Comparison of ENCODE assay signal across 12 mouse cellular contexts in the genomic region with DNA sequence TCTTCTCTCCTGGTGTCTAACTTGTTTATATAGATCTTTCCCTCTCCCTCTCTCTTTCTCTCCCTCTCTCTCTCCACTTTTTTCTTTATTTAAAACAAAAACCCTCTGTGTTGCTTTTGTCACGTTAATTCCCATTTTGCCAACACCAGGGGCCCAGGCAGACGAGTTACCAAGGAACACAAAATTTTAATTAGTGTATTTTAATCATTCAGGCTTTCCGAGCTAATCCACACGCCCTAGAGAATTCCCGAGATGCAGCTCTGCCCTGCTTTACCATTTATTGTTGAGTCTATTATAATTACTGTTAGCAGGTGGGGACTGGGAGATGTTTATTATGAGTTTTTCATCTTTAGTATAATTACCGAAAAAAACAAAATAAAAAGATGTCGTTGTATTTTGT. TPM values are rescaled to one million over a fixed set of nuclear protein-coding genes. Genes with fewer than 3 reads are reported as not detected.
A peak's percentile ranks its signal among the peaks of the same experiment; 100 is the strongest.
DNase-seq lines count a peak whose midpoint lies in the region; ATAC-seq and TF ChIP-seq lines count a peak whose summit lies in the region.
"Had no signal": no experiment of that assay in that cellular context is flagged by ENCODE, and none has a peak within 500 bp of the region (broad histone marks: within the 10 kb centered on the region; RNA-seq: fewer than 3 reads in every experiment).

No protein-coding gene starts in this region.

- H3K9ac ChIP-seq in kidney, embryonic 14.5 days (ENCODE audit: low read depth, low read length) = peak overlapping the region; percentile 37; the same call in 1 of the 2 replicates
- H3K9ac ChIP-seq in hindbrain, embryonic 11.5 days (ENCODE audit: low read depth, low read length) = peak overlapping the region; percentile 32; the same call in 1 of the 2 replicates
- peak overlapping the region; percentile 43 for H3K9ac ChIP-seq in midbrain, embryonic 11.5 days (ENCODE audit: low read length)

- no peak for DNase-seq in kidney, adult 2 months
- DNase-seq in embryonic facial prominence, embryonic 10.5 days (ENCODE audit: low spot score) = no peak
- DNase-seq in hindbrain, embryonic 11.5 days (ENCODE audit: low spot score) = no peak
- no peak for DNase-seq in midbrain, embryonic 11.5 days (ENCODE audit: low spot score, missing footprints)
- no peak for DNase-seq in left cerebral cortex, postnatal 10 days (ENCODE audit: extremely low spot score in 1 of 2, low spot score in 2 of 2)
- no peak for DNase-seq in lung, postnatal 25 days (ENCODE audit: low spot score)
- DNase-seq: cerebellum, adult 18-20 months; heart, postnatal 36 days; thymus, postnatal 14 days had no signal

- H3K4me2 ChIP-seq in kidney, embryonic 14.5 days (replicated peaks; ENCODE audit: low read depth, low read length) = peak overlapping the region; percentile 50
- peak overlapping the region; percentile 46 for H3K4me2 ChIP-seq in hindbrain, embryonic 11.5 days (replicated peaks; ENCODE audit: low read depth, low read length)
- H3K4me2 ChIP-seq in midbrain, embryonic 11.5 days = peak overlapping the region; percentile 45

- H3K4me1 ChIP-seq in kidney, embryonic 14.5 days (ENCODE audit: control insufficient read depth, insufficient read depth, low read length) = no peaks in the 10 kb centered on the region
- peaks cover 5% of the 10 kb centered on the region; the same call in 1 of the 2 replicates for H3K4me1 ChIP-seq in kidney, adult 2 months (ENCODE audit: control insufficient read depth, insufficient read depth, low read length)
- H3K4me1 ChIP-seq in embryonic facial prominence, embryonic 10.5 days = peaks cover 53% of the 10 kb centered on the region
- peaks cover 25% of the 10 kb centered on the region for H3K4me1 ChIP-seq in hindbrain, embryonic 11.5 days (replicated peaks; ENCODE audit: control insufficient read depth, insufficient read depth, low read length)
- H3K4me1 ChIP-seq in midbrain, embryonic 11.5 days (ENCODE audit: control insufficient read depth, insufficient read depth, low read length) = peaks cover 26% of the 10 kb centered on the region

- TF ChIP-seq CTCF in kidney, adult 2 months (conservative IDR thresholded peaks at IDR 0.05; ENCODE audit: insufficient read depth, insufficient read length, low read depth, low read length) = no peak

- intact Hi-C loops in left cerebral cortex, postnatal 10 days (cut with DNase I) = no loop called here

- H3K4me3 ChIP-seq in kidney, embryonic 14.5 days (ENCODE audit: low read length) = peak overlapping the region; percentile 21
- no peak overlapping the region for H3K4me3 ChIP-seq in kidney, adult 2 months (ENCODE audit: insufficient read depth, low read depth, low read length)
- H3K4me3 ChIP-seq in embryonic facial prominence, embryonic 10.5 days = peak overlapping the region; percentile 54
- H3K4me3 ChIP-seq in hindbrain, embryonic 11.5 days (ENCODE audit: low read depth, low read length) = peak overlapping the region; percentile 11
- H3K4me3 ChIP-seq in midbrain, embryonic 11.5 days (ENCODE audit: low read depth, low read length) = peak overlapping the region; percentile 14

- H3K36me3 ChIP-seq in kidney, embryonic 14.5 days (ENCODE audit: control insufficient read depth, insufficient read depth, low read length) = no peaks in the 10 kb centered on the region
- no peaks in the 10 kb centered on the region for H3K36me3 ChIP-seq in kidney, adult 2 months (ENCODE audit: control insufficient read depth, insufficient read depth, low read length)
- H3K36me3 ChIP-seq in embryonic facial prominence, embryonic 10.5 days (replicated peaks) = no peaks in the 10 kb centered on the region
- no peaks in the 10 kb centered on the region for H3K36me3 ChIP-seq in hindbrain, embryonic 11.5 days (ENCODE audit: control insufficient read depth, insufficient read depth, low read length)
- no peaks in the 10 kb centered on the region for H3K36me3 ChIP-seq in midbrain, embryonic 11.5 days (ENCODE audit: control insufficient read depth, insufficient read depth, low read length)

- no peaks in the 10 kb centered on the region for H3K9me3 ChIP-seq in kidney, embryonic 14.5 days (ENCODE audit: control insufficient read depth, low read length)
- H3K9me3 ChIP-seq in embryonic facial prominence, embryonic 10.5 days = no peaks in the 10 kb centered on the region
- no peaks in the 10 kb centered on the region for H3K9me3 ChIP-seq in hindbrain, embryonic 11.5 days (ENCODE audit: control insufficient read depth, low read length)
- no peaks in the 10 kb centered on the region for H3K9me3 ChIP-seq in midbrain, embryonic 11.5 days (ENCODE audit: control insufficient read depth, low read length)

- no peak overlapping the region for H3K27ac ChIP-seq in kidney, embryonic 14.5 days (ENCODE audit: low read depth, low read length)
- H3K27ac ChIP-seq in kidney, adult 2 months (ENCODE audit: insufficient read depth, low read depth, low read length) = no peak overlapping the region
- peak overlapping the region; percentile 75; the same call in 1 of the 2 replicates for H3K27ac ChIP-seq in embryonic facial prominence, embryonic 10.5 days (replicated peaks)
- H3K27ac ChIP-seq in hindbrain, embryonic 11.5 days (ENCODE audit: low read depth, low read length) = peak overlapping the region; percentile 72
- peak overlapping the region; percentile 45; the same call in 1 of the 2 replicates for H3K27ac ChIP-seq in midbrain, embryonic 11.5 days (ENCODE audit: low read depth, low read length)

- peaks cover 14% of the 10 kb centered on the region for H3K27me3 ChIP-seq in kidney, embryonic 14.5 days (ENCODE audit: control insufficient read depth, insufficient read depth, low read length)
- no peaks in the 10 kb centered on the region for H3K27me3 ChIP-seq in kidney, adult 2 months (replicated peaks; ENCODE audit: control insufficient read depth, insufficient read depth, low read length)
- peaks cover 92% of the 10 kb centered on the region for H3K27me3 ChIP-seq in embryonic facial prominence, embryonic 10.5 days (replicated peaks; ENCODE audit: low read depth, poor library complexity, severe bottlenecking)
- peaks cover 73% of the 10 kb centered on the region for H3K27me3 ChIP-seq in hindbrain, embryonic 11.5 days (ENCODE audit: control insufficient read depth, insufficient read depth, low read length)
- H3K27me3 ChIP-seq in midbrain, embryonic 11.5 days (ENCODE audit: control insufficient read depth, insufficient read depth, low read length) = peaks cover 68% of the 10 kb centered on the region

- ATAC-seq in kidney, embryonic 14.5 days (ENCODE audit: low FRiP score, low TSS enrichment) = no peak
- ATAC-seq in hindbrain, embryonic 11.5 days (ENCODE audit: low FRiP score) = no peak
- ATAC-seq in midbrain, embryonic 11.5 days (ENCODE audit: low FRiP score) = peak; percentile 2; the same call in 1 of the 2 replicates
- ATAC-seq in monocyte, adult 5-6 weeks (replicated peaks; ENCODE audit: insufficient number of reproducible peaks, low FRiP score, low TSS enrichment, poor library complexity, severe bottlenecking) = no peak
- ATAC-seq: activated CD4-positive, CD25-positive, alpha-beta regulatory T cell, adult 4 months had no signal

- TF ChIP-seq POLR2A in kidney, adult 2 months (IDR thresholded peaks at IDR 0.05; ENCODE audit: low read depth, low read length) = no peak

- WGBS in kidney, embryonic 14.5 days = 54% methylated on average over 7 of the region's 7 CpGs
- 82% methylated on average over 7 of the region's 7 CpGs for WGBS in kidney, adult 2 months
- 33% methylated on average over 7 of the region's 7 CpGs for WGBS in embryonic facial prominence, embryonic 10.5 days
- 29% methylated on average over 7 of the region's 7 CpGs for WGBS in hindbrain, embryonic 11.5 days
- 21% methylated on average over 7 of the region's 7 CpGs for WGBS in midbrain, embryonic 11.5 days

RNA-seq across cellular contexts. Expression of a gene that starts 56.4 kb away (rescaled TPM):
- polyA plus RNA-seq in kidney, embryonic 14.5 days (2014; fragmentation: Nextera tagmentation; extraction: Ambion mirVana) = 3.9 and 7.6 TPM in 2 replicates
- 13.5 and 14.7 TPM in 2 replicates for polyA plus RNA-seq in kidney, adult 2 months (2012; rRNA removed)
- 3.7 and 3.9 TPM in 2 replicates for polyA plus RNA-seq in embryonic facial prominence, embryonic 10.5 days (2016; fragmentation: Nextera tagmentation; extraction: Ambion mirVana)
- polyA plus RNA-seq in hindbrain, embryonic 11.5 days (2014; fragmentation: Nextera tagmentation; extraction: Ambion mirVana) = 6.4 and 7.8 TPM in 2 replicates
- polyA plus RNA-seq in midbrain, embryonic 11.5 days (2014; fragmentation: Nextera tagmentation; extraction: Ambion mirVana) = 1.6 TPM in 2 replicates
- total RNA-seq in left cerebral cortex, postnatal 10 days (2021) = 1 to 10 TPM; 1.1 to 1.6 TPM
- 3.6 to 9.8 TPM (median 7.5 TPM) in 3 replicates for total RNA-seq in monocyte, adult 5-6 weeks (2017)

Comparison
In these comparisons a context has a peak if more than half of its experiments do, and no peak if none do; other contexts are left out.
1. H3K27ac ChIP-seq: peak in embryonic facial prominence, embryonic 10.5 days (single experiment), hindbrain, embryonic 11.5 days (single experiment) and midbrain, embryonic 11.5 days (single experiment); none in kidney, embryonic 14.5 days (single experiment) and kidney, adult 2 months (single experiment).
2. Peak in every context shown above with its lines, with median percentiles within 50 percentile points of each other: H3K4me2 ChIP-seq and H3K9ac ChIP-seq.